Mouse (Mus musculus) heart, adult 11 months (tissue): ENCODE results near the gene Tekt4.

Experiments
- DNase-seq: peaks from one replicate; pipeline ENCODE4 v3.0.0; 2022

Tekt4 gene

DNA sequence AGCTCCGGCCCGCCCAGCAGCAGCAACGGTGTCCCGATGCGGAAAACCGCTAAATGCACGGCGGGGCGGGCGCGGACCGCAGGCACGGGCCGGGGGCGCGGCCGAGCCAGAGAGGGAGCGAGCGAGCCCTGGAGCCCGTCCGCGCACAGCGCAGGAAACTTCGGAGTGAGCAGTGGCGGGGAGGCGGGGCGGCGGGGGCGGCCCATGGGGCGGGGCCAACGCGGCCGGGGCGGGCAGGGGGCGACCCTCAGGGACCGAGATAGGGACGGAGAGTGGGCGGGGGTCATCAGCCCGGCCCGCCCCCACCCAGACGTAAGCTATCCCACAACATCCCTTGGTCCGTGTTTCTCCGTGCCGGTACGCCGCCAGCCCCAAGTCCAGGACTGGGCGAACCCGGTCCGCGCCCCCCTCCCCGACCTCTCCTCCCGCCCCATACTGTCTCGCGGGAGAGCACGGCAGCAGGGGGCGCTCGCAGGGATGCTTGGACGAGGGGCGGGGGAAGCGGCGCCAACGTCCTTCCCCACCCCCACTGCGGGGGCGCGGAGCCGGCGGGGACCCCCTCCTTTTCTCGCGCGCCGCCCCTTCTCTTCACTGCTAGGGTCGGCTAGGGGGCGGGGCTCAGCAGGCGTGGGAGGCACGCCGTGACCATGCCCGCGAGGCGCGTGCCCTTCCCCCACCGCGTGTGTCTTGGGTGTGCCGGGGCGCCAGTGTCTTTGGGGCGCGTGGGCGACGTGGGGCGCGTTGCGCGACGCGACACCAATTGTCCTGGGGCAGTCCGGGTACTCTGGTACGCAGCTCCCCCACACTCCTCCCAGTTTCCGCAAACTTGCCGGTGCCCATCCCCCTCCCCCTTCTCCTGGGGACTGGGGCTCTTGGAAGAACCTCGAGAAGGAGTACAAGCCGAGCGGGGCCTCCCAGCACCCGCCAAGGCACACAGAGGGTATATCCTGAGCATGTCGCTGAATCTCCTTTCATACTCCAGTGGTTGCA, 20.5 kb upstream of the Tekt4 start, which contains the start of gene Cacna1h:
Gene Cacna1h, minus strand, starts transcription at position 167 of the 990 bp plus-strand sequence.
- DNase-seq: peak; percentile 92

DNA sequence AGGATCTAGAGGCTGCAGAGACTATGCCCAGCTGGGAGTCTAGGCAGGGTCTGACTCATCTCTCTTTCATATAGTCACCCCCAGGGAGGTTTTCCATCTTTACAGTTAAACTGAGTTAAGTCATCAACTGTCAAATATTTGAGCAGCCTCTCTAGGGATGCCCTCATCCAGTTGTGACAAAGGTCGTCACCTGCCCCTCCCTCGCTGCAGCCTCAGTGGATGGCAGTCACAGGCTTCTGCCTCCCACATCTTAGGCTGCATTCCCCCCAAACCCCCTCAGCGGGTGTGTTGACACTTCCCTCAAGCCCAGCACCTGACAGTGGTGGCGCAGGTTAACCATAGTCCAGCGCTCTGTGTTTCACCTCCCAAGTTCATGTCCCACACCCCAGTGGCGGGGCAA, 13.0 kb upstream of the Tekt4 start:
- no peak for DNase-seq

DNA sequence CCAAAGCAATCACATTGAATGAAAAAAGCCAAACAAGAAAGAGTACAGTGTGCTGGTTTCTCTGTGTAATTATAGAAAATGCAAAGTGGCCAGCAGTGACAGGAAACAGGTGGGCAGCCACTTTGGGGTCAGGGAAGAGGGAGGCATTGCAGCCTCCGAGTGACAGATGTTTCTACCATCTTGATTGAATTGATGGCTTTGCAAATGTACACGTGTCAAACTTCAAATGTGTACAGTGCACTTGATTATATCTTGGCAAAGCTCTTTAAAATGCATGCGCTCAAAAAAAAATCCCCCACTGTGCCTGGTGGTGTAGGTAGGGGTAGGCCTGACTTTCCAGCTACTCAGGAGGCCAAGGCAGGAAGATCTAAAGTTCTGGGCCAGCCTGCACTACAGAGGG, 11.5 kb upstream of the Tekt4 start:
- DNase-seq: no peak

DNA sequence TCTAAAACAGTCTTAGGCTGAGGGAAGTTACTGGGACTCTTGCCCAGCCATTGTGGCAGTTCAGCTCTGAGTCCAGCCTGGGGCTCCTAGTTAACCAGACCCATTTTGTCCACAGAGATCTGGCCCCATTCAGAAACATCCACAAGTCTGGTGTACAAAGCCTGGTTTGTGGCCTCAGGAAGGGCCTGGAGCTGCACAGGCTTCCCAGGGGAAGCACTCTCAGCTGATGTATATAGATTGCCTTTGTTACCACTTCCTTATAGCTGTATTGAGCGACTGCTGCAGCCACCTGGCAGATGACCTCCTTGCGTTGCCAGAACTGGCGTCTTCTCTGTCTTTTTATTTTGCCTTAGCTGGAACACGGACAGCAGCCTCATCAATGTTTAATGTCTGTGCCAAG, 9.3 kb upstream of the Tekt4 start:
- no peak for DNase-seq

DNA sequence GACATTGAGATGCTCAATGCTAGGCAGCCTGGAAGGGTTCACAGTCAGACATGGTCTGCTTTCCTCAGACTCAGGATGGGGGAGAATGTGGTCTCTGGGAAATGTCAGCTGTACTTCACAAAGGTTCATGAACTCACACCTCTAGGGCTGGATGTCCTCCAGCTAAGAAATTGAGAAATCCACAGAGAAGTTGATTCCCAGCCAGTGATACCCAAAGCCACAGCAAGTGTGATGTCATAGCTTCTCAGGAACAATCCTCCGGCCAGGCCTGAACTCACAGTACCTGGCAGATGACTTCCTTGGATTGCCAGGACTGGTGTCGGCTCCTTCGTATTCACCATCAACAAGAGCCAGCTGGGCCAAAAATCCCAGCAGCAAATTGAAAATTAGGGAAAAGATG, 8.6 kb upstream of the Tekt4 start:
- DNase-seq: no peak

DNA sequence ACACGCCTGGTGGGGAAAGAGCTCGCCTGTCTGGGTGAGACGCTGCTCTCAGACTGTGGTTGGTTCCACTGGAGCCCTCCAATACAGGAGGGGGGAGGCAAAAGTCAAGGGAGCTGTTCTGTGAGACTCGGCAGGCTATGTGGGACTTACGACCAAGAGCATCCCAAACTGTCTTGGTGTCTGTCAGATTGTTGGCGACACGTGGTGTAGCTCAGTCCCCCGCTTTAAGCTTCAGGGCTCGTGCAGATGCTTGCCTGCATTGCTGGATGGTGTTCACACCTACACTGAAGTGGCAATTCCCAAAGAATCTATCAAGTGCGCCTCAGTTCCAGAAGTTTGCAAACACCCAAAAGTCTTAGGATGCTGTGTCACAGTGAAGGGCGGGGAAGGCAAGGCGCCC, 6.5 kb upstream of the Tekt4 start:
- DNase-seq: no peak

DNA sequence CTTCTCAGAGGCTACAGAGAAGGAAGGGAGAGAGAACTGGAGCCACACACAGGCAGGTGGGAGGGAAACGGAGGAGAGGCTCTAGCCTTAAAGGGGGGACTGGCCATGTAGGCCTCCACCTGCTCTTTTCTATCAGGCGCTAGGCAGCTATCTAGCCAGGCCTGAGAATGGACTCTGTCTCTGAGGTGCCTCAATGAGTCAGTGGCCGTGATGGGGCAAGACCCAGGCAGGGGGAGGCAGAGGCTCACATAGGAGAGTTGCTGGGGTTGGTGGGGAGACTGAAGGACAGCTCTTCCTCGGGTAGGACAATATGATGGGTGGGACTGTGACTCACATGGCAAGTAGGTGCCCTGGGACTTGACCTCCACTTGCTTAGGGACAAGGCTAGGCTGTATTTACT, 4.1 kb upstream of the Tekt4 start:
- DNase-seq: no peak

DNA sequence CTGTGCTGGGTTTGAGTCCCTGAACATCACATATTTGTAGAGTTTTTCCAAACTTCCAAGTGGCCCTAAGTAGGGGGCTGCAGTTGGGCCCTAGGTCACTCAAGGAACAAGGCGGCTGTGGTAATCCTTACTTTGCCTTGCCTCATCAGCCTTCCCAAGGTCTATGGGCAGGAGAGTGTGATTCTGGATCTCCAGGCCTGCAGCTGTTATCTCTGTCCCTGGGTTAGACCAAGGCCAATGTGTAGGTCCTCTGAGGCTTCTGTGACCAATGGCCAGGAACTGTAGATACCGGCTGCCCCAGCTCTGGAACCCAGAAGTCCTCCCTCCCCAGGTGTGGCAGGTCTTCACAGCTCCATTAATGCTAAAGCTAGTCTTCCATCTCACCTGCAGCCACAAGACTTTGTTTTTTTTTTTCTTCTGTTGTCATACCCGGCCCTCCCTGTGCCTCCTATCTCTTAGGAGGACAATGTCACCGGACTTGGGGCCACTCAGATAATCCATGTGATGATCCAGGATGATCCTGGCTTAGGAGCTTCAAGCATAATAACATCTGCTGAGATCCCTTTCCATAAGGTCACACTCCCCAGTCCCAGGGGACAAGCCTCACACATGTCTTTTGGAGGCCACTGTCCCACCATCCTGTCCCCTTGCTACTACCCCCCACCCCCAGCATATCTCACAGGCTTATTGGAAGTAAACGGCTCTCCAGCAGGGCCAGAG, 2.0 kb upstream of the Tekt4 start:
- DNase-seq: no peak

DNA sequence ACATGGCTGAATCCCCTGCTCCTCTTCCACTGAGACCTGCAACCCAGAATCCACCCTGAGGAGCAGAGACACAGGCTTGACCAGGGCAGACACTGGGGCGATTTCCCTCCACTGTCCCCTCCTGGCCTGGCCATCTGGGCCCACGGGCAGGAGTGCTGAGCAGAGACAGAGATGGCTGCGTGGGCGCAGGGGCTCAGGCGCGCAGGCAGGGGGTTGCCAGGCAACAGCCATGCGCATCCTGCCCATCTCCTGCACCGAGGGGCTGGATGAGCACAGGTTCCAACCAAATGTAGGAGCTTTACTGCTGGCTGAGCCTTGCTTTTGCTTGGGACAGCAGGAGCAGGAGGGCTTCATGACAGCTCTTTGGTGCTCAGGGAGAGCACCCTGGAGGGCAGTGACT, 2.1 kb downstream of the Tekt4 start:
- no peak for DNase-seq

DNA sequence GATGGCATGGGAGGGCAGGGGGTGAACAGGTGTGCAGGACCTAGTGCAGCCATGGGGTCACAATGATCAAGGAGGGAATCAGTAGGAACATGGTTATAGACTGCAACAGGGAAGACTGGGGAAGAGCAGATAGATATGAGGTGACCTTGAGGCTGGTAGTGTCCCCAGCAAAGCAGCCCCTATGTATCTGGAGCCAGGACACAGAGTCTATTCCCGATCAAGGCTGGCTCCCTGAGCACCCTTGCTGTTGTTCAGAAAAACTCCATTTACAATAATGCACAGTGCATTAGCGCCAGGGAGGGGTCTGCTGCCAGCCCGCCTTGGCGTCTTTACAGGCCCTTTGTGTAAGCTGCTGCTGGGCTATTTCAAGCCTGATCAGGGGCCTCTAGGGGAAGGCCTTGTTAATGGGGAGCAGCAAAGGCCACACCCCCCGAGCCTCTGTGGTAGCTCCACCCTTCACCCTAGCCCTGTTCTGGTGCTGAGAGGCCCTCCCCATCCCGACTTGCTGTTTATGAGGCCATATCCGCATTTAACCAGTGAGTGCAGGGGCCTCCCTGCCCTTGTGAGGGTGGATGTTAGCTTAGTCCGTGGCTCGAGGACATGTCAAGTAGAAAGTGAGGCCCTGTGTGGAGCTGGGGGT, 7.9 kb downstream of the Tekt4 start:
- peak; percentile 95 for DNase-seq

DNA sequence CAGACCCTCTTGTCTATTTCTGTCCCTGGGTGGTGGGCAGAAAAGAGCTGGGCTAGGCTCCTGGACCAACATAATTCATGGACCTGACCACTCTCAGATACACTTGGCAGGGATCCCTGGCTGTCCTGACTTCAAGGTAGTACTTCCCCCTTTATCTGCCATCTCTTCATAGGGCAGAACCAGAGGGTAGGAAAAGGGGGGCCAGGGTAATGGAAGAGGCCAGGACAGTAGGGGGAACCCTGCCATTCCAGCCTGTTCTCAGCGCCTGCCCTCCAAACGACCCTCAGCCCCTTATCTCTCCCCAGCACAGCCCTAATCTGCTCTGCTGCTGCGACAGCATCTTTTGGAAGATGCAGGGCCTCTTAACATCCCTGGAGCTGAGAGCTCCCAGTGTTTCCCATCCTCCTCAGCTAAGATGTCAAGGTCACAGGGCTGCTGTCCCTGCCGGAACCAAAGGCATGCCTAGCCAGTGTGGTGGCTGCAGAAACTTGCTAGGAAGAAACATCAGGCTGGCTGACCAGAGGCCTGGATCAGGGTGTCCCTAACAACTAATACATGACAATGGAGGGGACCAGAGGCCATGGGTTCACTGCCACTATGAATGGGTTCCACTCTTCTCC, 9.0 kb downstream of the Tekt4 start:
- DNase-seq: peak; percentile 88

DNA sequence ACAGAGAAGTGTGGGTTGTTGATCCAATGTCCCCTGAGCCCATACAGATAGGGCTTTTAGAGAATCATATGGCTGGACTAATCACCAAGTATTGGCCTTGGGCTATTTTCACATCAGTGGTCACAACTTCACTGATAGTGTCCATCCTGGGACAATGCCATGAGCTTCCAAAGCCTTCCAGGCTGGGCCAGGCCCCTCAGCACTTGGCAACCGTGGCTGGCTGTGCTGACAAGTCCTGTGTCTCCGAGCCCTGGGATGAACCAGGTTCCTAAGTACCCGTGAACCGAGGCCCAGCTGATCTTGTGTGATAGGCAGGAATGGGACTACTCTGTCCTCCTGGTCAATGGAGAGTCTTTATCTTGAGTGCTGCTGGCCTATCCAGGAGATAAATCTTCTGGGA, 9.7 kb downstream of the Tekt4 start:
- peak; percentile 90 for DNase-seq

DNA sequence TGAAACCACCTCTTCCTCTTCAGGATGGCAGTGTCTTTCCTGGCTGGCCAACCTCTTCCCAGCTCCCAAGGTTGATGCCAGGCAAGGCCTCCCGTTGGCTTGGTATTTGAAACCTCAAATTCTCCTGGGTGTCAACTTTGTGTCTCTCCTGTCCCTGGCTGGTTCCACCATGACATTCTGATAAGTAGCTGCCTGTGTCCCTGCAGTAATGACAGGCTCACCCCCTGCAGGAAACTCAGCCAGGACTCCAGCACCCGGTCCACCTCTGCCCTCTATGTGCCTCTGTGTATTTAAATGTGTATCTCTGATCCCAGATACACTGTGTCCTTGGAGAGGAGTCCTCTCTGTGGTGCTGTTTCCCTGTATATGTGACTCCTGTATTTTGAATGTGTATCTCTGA, 11.8 kb downstream of the Tekt4 start:
- peak; percentile 86 for DNase-seq

DNA sequence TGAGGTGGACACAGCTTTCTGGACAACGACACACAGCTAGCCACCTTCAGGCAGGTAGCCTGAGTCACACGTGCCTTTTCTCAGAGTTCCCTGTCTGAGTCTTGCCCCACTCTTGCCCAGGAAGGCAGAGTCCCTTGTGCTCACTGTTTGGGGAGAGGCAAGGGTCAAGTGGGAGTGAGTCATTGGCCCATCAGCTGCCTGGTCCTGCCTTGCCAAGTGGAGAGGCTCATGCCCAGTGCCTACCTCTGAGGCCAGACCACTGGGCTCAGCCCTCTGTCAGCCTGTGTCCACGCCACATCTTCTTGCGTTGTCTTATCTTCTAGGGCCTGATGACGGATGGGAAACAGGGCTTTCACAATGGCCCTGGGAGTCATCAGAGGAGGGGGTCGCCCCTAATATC, 13.4 kb downstream of the Tekt4 start:
- peak; percentile 94 for DNase-seq

DNA sequence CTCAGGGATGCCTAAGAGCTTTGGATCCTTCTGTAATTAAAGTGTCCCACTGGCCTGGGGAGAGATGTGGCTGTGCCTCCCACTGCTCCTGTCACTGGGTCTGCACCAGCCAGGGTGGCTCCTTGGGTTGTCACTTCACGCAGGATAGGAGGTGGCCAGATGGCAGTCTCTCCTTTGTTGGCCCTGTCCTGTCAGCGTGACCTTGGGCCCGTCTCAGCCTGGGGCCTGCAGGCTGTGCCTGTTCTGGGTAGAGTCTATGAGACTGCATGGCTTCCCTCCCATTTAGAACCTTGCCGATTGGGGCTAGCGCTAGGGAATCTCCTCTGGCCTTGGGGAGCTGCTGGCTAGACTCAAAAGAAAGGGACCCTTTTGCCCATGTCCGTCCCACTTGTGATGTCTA, 13.9 kb downstream of the Tekt4 start:
- DNase-seq: peak; percentile 89

DNA sequence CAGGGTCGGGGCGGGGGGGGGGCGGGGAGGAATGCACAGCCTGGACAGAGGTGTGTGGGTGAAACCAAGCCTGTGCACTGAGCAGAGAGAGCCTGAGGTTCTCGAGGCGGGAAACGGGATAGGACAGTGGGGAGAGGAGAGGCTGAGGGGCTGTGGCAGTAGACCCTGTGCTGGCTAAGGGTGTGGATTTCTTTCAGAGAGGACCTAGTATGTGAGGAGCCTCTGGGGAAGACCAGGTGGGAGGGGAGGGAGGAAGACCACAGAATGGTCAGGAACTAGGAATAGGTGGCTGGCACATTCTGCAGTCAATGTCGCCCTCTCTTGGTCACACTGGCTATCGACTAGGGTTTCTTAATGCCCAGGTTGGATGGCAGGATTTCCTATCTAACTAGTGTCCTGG, 15.4 kb downstream of the Tekt4 start:
- no peak for DNase-seq

DNA sequence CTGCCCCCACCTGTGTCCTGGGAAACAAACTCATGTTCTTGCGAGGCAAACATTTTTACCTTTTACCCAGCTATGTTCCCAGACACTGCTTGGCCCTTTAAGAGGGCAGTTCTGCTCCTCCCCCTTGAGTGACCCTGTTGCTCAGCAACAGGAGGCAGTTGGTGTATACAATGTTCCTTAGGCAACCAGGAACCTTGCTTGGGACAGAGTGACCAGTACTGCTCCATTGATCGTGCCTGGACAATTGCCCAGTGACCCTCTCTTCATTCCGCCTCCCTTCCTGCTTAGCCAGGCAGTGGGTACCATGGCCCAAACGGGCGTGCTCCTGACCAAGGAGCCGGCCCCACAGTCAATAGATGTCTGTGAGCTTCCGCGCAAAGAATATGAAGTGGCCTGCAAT, 17.0 kb downstream of the Tekt4 start:
- no peak for DNase-seq

DNA sequence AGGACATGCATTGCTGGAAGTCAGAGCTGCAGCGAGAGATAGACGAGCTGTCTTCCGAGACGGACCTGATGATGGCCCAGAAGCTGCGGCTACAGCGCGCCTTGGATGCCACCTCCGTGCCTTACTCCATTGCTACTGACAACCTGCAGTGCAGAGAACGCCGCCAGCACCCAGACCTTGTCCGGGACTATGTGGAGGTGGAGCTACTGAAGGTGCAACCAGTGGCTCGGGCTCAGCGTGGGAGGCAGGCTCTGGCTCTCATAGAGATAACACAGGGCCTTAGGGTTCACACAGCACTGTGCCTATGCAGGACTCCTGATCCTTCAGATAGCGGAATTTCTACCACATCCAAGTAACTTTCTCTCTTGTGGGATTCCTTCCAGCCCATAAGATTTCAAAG, 17.6 kb downstream of the Tekt4 start:
- DNase-seq: no peak

DNA sequence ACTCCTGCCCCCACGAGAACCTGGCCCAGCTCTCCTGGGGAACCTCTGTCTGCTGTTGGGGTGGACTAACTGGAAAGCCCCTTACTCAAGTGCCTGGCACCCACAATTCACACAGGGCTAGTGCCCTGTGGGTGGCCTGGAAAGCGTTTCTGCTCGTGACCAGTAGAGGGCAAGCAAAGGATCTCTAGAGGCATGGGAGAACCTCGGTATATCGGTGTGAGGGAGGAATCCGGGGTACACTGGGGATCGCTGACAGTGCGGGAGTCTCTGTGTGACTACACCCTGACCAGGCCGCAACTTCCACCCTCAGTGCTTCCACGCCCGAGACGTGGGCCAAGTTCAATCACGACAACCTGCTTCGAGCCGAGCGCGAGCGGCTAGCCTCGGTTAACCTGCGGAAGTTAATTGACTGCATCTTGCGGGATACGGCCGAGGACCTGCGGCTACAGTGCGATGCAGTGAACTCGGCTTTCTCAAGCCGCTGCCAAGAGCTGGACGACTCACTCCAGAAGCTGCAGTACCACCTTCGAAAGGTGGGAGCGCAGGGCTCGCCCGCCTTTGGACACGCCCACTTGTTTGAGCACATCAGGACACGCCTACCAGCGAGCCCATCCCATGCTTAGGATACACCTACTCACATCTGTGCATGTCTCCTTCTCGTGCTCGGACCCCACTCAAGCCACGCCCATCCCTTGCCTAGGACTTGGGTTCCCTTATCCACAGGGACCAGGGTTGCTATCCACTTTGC, 20.1 kb downstream of the Tekt4 start:
- peak; percentile 94 for DNase-seq

DNA sequence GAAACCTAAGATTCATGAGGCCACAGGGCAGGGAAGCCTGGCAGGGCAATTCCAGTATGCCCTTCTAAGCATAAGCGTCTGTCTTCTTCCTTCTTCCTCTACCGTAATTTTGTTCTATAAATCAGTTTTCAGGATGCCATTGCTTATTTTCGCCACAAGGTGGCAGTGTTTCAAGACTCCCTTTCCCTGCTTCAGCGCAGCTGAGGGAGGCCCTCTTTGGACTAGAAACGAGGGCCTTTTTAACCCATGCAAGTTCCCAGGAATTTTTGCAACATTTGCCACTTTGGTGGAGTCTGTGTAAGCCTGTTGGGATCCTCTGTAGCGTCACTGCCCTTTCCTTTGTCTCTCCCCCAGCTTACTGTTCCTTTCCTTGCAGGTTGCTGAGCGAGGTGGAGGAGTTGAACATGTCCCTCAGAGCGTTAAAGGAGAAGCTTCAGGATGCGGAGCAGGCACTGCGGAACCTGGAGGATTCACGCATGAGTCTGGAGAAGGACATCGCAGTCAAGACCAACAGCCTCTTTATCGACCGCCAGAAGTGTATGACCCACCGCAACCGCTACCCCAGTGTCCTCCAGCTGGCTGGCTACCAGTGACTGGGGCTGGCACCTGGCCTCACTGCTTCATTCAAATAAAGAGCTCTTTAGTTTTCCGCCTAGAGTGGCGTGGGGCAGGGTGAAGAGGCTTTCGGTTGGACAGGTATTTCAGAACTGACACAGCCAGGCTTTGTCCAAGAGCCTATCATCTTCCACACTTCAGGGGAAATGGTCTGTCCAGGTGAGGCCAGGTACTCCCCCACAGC, 21.7 kb downstream of the Tekt4 start:
- DNase-seq: no peak

DNA sequence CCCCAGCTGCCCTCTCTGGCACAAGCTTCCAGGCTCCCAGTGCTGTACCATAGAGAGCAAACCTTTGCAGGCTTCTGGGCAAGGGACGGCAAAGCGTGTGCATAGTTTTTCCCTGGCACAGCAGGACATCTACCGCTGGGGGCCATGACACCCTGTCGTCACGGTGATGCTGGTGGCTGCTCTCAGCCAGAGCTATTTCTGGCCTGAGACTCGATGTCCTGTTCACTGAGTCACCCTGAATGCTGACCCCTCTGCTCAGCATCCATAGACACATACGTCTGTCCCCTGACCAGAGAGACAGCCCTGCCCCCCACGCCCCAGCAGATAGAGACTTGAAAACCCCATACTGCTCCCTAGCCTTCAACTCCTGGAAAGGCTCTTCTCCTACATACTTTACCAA, 25.7 kb downstream of the Tekt4 start:
- DNase-seq: peak; percentile 89

DNA sequence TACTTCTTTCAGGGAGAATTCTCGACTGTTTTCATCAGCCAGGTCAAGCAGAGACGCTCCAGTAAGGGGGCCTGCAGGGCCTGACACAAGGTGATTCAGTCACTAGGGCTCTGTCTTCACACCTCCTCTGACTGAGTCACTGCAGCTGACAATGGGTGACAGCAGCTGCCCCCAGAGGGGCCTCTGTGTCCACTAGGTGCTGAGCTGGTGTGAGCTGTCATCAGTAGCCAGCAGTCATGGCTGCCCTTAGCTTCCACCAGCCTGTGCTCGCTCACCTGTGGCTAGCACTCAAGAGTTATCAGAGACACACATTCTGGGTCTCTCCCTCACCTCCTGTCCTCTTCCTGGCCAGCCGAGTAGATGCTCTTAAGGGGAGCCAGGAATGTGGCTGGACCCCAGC, 26.4 kb downstream of the Tekt4 start:
- no peak for DNase-seq
